Mouse (Mus musculus): ENCODE measurements at regions not wholly inside any gene's neighbourhood (a gene's known extent, or its start where the extent isn't known, plus 50 kb on each side); places are given as distances from the start of the nearest gene placed in this dataset.

- ChIA-PET CTCF (no interaction called here), POLR2A (no interaction called here)
- no peak for DNase-seq (ENCODE audit: low read depth, low spot score)
- H3K27me3 ChIP-seq, result no peaks in the 10 kb centered on the region
- TF ChIP-seq CTCF (IDR thresholded peaks at IDR 0.05), result no peak
- ATAC-seq, result no peak
- in situ Hi-C loops (cut with MboI; ENCODE audit: low pct_unique_long_range_greater_than_20kb), result loop anchor here (25.0 kb wide), 2 partner anchors 690 to 790 kb away; no protein-coding TSS in a partner anchor
These were observed 104.6 kb downstream of the Ube2e3 start for GRCm38 (mm10) chr2:78972288-78973117.

- ATAC-seq, result no peak
- POLR2A ChIA-PET, result no interaction called here
- H3K27me3 ChIP-seq, result no peaks in the 10 kb centered on the region
- TF ChIP-seq CTCF (IDR thresholded peaks at IDR 0.05), result no peak
- in situ Hi-C loops (cut with MboI; ENCODE audit: low pct_unique_long_range_greater_than_20kb), result loop anchor here (25.0 kb wide), 2 partner anchors 688 to 788 kb away; no protein-coding TSS in a partner anchor
- CTCF ChIA-PET, result no interaction called here
- no peak for DNase-seq (ENCODE audit: low read depth, low spot score)
These were observed 105.9 kb downstream of the Ube2e3 start for GRCm38 (mm10) chr2:78973811-78974210.

- ATAC-seq (no peak), DNase-seq (ENCODE audit: low read depth, low spot score) (no peak)
- in situ Hi-C loops (cut with MboI; ENCODE audit: low pct_unique_long_range_greater_than_20kb), result loop anchor here (25.0 kb wide), 2 partner anchors 687 to 787 kb away; no protein-coding TSS in a partner anchor
- ChIA-PET POLR2A (interaction anchor here (0.6 kb wide), 1 partner anchor 278 kb away, joined by 3 read pairs; no protein-coding TSS in a partner anchor), CTCF (no interaction called here)
- H3K27me3 ChIP-seq, result no peaks in the 10 kb centered on the region
- TF ChIP-seq CTCF (IDR thresholded peaks at IDR 0.05), result no peak
These were observed 106.9 kb downstream of the Ube2e3 start for GRCm38 (mm10) chr2:78974683-78975392.

- ATAC-seq, result no peak
- CTCF ChIA-PET, result no interaction called here
- in situ Hi-C loops (cut with MboI; ENCODE audit: low pct_unique_long_range_greater_than_20kb), result no loop called here
These were observed 107.5 kb downstream of the Ube2e3 start for GRCm38 (mm10) chr2:78975393-78975774.

GRCm38 (mm10) chr2:78976084-78976483 is 108.2 kb downstream of the Ube2e3 start:
- DNase-seq (ENCODE audit: low read depth, low spot score), result no peak
- POLR2A ChIA-PET, result no interaction called here
- TF ChIP-seq CTCF (IDR thresholded peaks at IDR 0.05), result no peak
- in situ Hi-C loops (cut with MboI; ENCODE audit: low pct_unique_long_range_greater_than_20kb), result no loop called here
- CTCF ChIA-PET, result no interaction called here
- no peak for ATAC-seq
- H3K27me3 ChIP-seq, result no peaks in the 10 kb centered on the region

More at GRCm38 (mm10) chr2:78975393-78975774, 107.5 kb downstream of the Ube2e3 start:
- no peaks in the 10 kb centered on the region for H3K27me3 ChIP-seq
- POLR2A ChIA-PET, result no interaction called here
- no peak for DNase-seq (ENCODE audit: low read depth, low spot score)
- TF ChIP-seq CTCF (IDR thresholded peaks at IDR 0.05), result no peak

- CTCF ChIA-PET, result interaction anchor here (2.3 kb wide), 1 partner anchor 12 kb away, joined by 7 read pairs; no protein-coding TSS in a partner anchor
- in situ Hi-C loops (cut with MboI; ENCODE audit: low pct_unique_long_range_greater_than_20kb), result no loop called here
- TF ChIP-seq CTCF (IDR thresholded peaks at IDR 0.05), result no peak
- POLR2A ChIA-PET, result no interaction called here
- H3K27me3 ChIP-seq, result peaks cover 3% of the 10 kb centered on the region
- no peak for DNase-seq (ENCODE audit: low read depth, low spot score)
- ATAC-seq, result no peak
These were observed 109.9 kb downstream of the Ube2e3 start for GRCm38 (mm10) chr2:78977632-78978397.

- DNase-seq (ENCODE audit: low read depth, low spot score) (no peak), ATAC-seq (no peak)
- peaks cover 3% of the 10 kb centered on the region for H3K27me3 ChIP-seq
- ChIA-PET POLR2A (no interaction called here), CTCF (interaction anchor here (0.7 to 2.3 kb wide), 3 partner anchors 10 to 448 kb away, joined by 3 to 7 read pairs (median 3); no protein-coding TSS in a partner anchor)
- in situ Hi-C loops (cut with MboI; ENCODE audit: low pct_unique_long_range_greater_than_20kb), result no loop called here
- TF ChIP-seq CTCF (IDR thresholded peaks at IDR 0.05), result no peak
These were observed 112.1 kb downstream of the Ube2e3 start for GRCm38 (mm10) chr2:78980019-78980418.

- TF ChIP-seq CTCF (IDR thresholded peaks at IDR 0.05), result no peak
- ATAC-seq (no peak), DNase-seq (ENCODE audit: low read depth, low spot score) (no peak)
- CTCF ChIA-PET, result no interaction called here
- POLR2A ChIA-PET, result interaction anchor here (0.7 kb wide), 1 partner anchor 536 kb away, joined by 3 read pairs; no protein-coding TSS in a partner anchor
- in situ Hi-C loops (cut with MboI; ENCODE audit: low pct_unique_long_range_greater_than_20kb), result no loop called here
- H3K27me3 ChIP-seq, result peaks cover 7% of the 10 kb centered on the region
These were observed 112.8 kb downstream of the Ube2e3 start for GRCm38 (mm10) chr2:78980661-78981229.

GRCm38 (mm10) chr2:78983347-78983746 is 115.4 kb downstream of the Ube2e3 start:
- POLR2A ChIA-PET, result interaction anchor here (0.7 kb wide), 1 partner anchor 537 kb away, joined by 3 read pairs; no protein-coding TSS in a partner anchor

GRCm38 (mm10) chr2:78983944-78984498 is 116.1 kb downstream of the Ube2e3 start:
- no peak for TF ChIP-seq CTCF (IDR thresholded peaks at IDR 0.05)
- peaks cover 7% of the 10 kb centered on the region for H3K27me3 ChIP-seq
- DNase-seq (ENCODE audit: low read depth, low spot score) (no peak), ATAC-seq (no peak)
- in situ Hi-C loops (cut with MboI; ENCODE audit: low pct_unique_long_range_greater_than_20kb), result no loop called here
- CTCF ChIA-PET, result no interaction called here
- POLR2A ChIA-PET, result interaction anchor here (0.7 kb wide), 1 partner anchor 536 kb away, joined by 3 read pairs; no protein-coding TSS in a partner anchor

More at GRCm38 (mm10) chr2:78983347-78983746, 115.4 kb downstream of the Ube2e3 start:
- TF ChIP-seq CTCF (IDR thresholded peaks at IDR 0.05), result no peak
- CTCF ChIA-PET, result no interaction called here
- ATAC-seq (no peak), DNase-seq (ENCODE audit: low read depth, low spot score) (no peak)
- in situ Hi-C loops (cut with MboI; ENCODE audit: low pct_unique_long_range_greater_than_20kb), result no loop called here
- peaks cover 7% of the 10 kb centered on the region for H3K27me3 ChIP-seq

All from Patski (cell line).